Mouse (Mus musculus): ENCODE measurements around the gene Gm9999.

DNA sequence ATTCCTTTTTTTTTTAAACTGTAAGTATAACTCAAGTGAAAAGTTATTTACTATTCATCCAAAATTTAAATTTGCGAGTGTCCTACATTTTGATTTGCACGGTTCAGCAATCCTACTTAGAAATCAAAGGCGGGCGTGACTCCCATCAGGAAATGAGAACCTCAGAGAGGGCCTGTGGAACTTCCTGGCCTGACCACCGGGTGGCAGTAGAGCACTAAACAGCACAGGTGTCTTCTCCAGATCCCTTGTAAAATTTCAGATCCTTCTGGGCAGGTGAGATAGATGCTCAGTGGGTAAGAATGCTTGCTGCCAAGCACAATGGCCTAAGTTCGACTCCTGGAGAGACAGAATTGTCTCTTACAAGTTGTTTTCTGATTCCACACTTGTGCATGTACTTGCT is 40.1 kb downstream of the Gm9999 start:
- peak; percentile 73 for TF ChIP-seq CTCF (IDR thresholded peaks at IDR 0.05; ENCODE audit: insufficient read depth, low read depth, low read length)
- no peak for TF ChIP-seq POLR2A (IDR thresholded peaks at IDR 0.05; ENCODE audit: insufficient read depth, low read depth, low read length)

Measured in olfactory bulb, adult 2 months (tissue).